ENCODE assay signal across 8 mouse cellular contexts in the genomic region with DNA sequence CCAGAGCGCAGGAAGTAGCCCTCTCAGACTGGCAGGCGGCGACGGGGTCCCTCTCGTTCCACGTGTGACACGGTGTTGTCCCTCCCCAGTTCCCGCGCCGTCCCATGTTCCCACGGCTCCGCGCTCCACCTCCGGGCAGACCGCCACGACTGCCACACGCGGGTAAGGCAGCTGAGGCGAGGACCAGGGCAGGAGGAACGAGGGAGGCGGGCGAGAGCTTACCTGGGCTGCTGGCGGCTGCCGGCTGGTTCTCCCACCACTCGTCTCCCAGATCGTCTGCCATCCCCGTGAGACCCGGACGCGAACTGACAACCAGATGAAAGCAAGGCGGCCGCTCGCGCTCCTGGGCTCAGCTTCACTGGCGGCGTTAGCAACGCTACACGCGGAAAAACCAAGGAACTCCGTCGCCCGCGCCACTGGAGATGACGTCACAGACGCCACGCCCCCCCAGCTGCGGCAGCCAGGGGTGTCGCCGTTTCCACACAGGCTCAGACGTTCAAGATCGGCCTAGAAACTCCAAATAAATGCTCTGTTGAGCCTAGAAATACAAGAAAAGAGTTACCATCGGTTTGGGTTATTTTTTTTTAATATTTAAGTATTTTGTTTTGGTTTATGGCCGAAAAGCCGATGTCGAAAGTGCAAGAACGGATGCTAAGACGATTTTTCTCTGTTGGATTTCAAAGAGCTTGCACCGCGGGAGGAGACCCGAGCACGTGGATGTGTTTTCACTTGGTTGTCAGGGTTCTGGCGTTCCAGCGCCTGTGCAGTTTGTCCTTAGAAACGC. TPM values are rescaled to one million over a fixed set of nuclear protein-coding genes. Genes with fewer than 3 reads are reported as not detected.
A peak's percentile ranks its signal among the peaks of the same experiment; 100 is the strongest.
DNase-seq lines count a peak whose midpoint lies in the region; ATAC-seq and TF ChIP-seq lines count a peak whose summit lies in the region.

A gene (minus strand): TSS at position 421 of the 784 bp plus-strand sequence.

- intact Hi-C loops in gastrocnemius, adult 2 months (cut with DNase I): no loop called here

- no peak for TF ChIP-seq CTCF in gastrocnemius, adult 2 months (IDR thresholded peaks at IDR 0.05)

- no peaks in the 10 kb centered on the region for H3K27me3 ChIP-seq in megakaryocyte, embryonic 14.5 days (replicated peaks)

- H3K9me3 ChIP-seq in megakaryocyte, embryonic 14.5 days: peaks cover 8% of the 10 kb centered on the region

- no peaks in the 10 kb centered on the region for H3K36me3 ChIP-seq in megakaryocyte, embryonic 14.5 days (replicated peaks; ENCODE audit: low read length)

- H3K4me3 ChIP-seq in gastrocnemius, adult 2 months: peak within 1 kb of the TSS; percentile 98
- peak within 1 kb of the TSS; percentile 100 for H3K4me3 ChIP-seq in megakaryocyte, embryonic 14.5 days (replicated peaks)

- peaks cover 30% of the 10 kb centered on the region for H3K4me1 ChIP-seq in megakaryocyte, embryonic 14.5 days

- DNase-seq in ZHBTc4 (ENCODE audit: low read depth, low spot score): peak; percentile 95
- peak; percentile 88 for DNase-seq in gastrocnemius, adult 2 months
- peak; percentile 81 for DNase-seq in hindlimb bud, embryonic 11.5 days (ENCODE audit: extremely low spot score, low read depth, low spot score)
- DNase-seq in left cerebral cortex, adult 8-10 months (ENCODE audit: low spot score in 2 of 2): peak; percentile 66 to 77
- DNase-seq in right cerebral cortex, postnatal 10 days (ENCODE audit: low spot score in 2 of 2): peak; percentile 86 to 89
- peak; percentile 79 for DNase-seq in urinary bladder, postnatal 25 days (ENCODE audit: low spot score)

- peak within 1 kb of the TSS; percentile 88 for H3K27ac ChIP-seq in gastrocnemius, adult 2 months

- ATAC-seq in common myeloid progenitor, adult 5-6 weeks (replicated peaks; ENCODE audit: low read depth, poor library complexity, severe bottlenecking): peak; percentile 93

RNA-seq across cellular contexts. Expression of the gene that starts here (rescaled TPM):
- total RNA-seq in common myeloid progenitor, adult 5-6 weeks (2017): 80.5 and 120 TPM in 2 replicates
- 10 to 100 TPM; 33.0 to 44.0 TPM for total RNA-seq in gastrocnemius, adult 2 months (2021)
- 10 to 100 TPM; 19.5 to 24.8 (median 21.3) TPM for total RNA-seq in left cerebral cortex, adult 8-10 months (2022)
- 18.3 and 36.3 TPM in 2 replicates for polyA plus RNA-seq in megakaryocyte, embryonic 14.5 days (2012; ENCODE audit: insufficient read depth, low replicate concordance)

Comparison
In these comparisons a context has a peak if more than half of its experiments do, and no peak if none do; other contexts are left out.
1. Peak in every context shown above with its lines: DNase-seq, ATAC-seq, H3K4me3 ChIP-seq and H3K27ac ChIP-seq.